Mouse (Mus musculus): ENCODE data around the gene Irf2.

The Irf2 gene

GRCm38 (mm10) chr8:46881755-46882419, 142.4 kb downstream of the Irf2 start:
- no peak for DNase-seq (ENCODE audit: low spot score)

GRCm38 (mm10) chr8:46882743-46883142, 143.2 kb downstream of the Irf2 start:
- DNase-seq (ENCODE audit: low spot score): no peak

- no peak for DNase-seq (ENCODE audit: low spot score)
These were observed 143.9 kb downstream of the Irf2 start for GRCm38 (mm10) chr8:46883232-46884000.

GRCm38 (mm10) chr8:46885786-46886185, 146.3 kb downstream of the Irf2 start:
- DNase-seq (ENCODE audit: low spot score): no peak

- DNase-seq (ENCODE audit: low spot score): no peak
These were observed 146.7 kb downstream of the Irf2 start for GRCm38 (mm10) chr8:46886216-46886615.

- DNase-seq (ENCODE audit: low spot score): no peak
These were observed 147.9 kb downstream of the Irf2 start for GRCm38 (mm10) chr8:46887396-46887795.

- no peak for DNase-seq (ENCODE audit: low spot score)
These were observed 149.0 kb downstream of the Irf2 start for GRCm38 (mm10) chr8:46888575-46888974.

- no peak for DNase-seq (ENCODE audit: low spot score)
These were observed 150.7 kb downstream of the Irf2 start for GRCm38 (mm10) chr8:46890241-46890640.

- DNase-seq (ENCODE audit: low spot score): peak; percentile 63
These were observed 153.2 kb downstream of the Irf2 start for GRCm38 (mm10) chr8:46892511-46893273.

GRCm38 (mm10) chr8:46894385-46894784, 154.9 kb downstream of the Irf2 start:
- no peak for DNase-seq (ENCODE audit: low spot score)

GRCm38 (mm10) chr8:46896005-46896404, 156.5 kb downstream of the Irf2 start:
- no peak for DNase-seq (ENCODE audit: low spot score)

GRCm38 (mm10) chr8:46896704-46897103, 157.2 kb downstream of the Irf2 start:
- no peak for DNase-seq (ENCODE audit: low spot score)
